Mouse (Mus musculus) CH12F3 (cell line): ENCODE measurements around the gene Mfsd9.

ENCODE experiments used
- in situ Hi-C: fragments of 300-500 bp; cut with MboI; formaldehyde crosslinking; loops from 2 replicates; pipeline ENCODE4 v1.14.3; 2020; ENCODE audit warnings: low sequenced_read_pairs

The Mfsd9 gene

DNA sequence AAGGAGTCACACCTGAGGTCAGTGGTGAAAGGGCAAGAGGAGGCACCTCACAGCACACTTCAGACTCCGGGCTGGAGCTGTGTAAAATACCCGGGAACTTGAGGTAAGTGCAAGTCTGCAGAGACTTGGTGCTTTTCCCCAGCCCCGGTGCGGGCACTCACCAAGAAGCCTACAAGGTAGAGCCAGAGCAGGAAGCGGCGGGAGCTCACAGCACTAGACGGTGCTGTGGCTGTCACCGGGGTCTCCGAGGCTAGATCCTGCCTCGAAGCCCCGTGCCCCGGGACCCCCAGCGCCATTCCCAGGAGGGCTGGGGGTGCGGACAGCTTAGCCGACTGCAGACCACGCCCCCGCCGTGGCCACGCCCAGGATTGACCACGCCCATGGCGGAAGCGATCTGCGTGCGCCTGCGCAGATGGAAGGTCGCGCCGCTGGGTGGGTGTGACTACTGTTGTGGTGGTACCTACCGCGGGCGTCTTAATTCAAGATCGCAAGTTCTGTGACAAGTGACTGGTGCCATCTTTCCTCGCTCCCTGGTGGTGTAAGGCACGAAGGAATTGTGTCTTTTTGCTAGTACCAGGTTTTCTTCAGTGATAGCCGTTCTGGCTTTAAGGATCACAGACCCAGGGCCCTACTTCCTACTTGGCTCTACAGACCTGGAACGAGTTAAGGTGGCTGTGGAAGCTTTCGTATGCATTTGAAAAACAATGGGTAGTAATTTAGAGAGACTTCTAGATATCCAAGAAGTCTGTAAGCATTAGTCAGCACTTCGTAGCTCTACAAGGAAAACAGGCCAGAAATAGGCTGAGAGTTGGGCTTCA is at the start of gene Mfsd9:
TSS of gene Mfsd9 (minus strand) at position 364 of the 818 bp plus-strand sequence.
- in situ Hi-C loops: no loop called here

DNA sequence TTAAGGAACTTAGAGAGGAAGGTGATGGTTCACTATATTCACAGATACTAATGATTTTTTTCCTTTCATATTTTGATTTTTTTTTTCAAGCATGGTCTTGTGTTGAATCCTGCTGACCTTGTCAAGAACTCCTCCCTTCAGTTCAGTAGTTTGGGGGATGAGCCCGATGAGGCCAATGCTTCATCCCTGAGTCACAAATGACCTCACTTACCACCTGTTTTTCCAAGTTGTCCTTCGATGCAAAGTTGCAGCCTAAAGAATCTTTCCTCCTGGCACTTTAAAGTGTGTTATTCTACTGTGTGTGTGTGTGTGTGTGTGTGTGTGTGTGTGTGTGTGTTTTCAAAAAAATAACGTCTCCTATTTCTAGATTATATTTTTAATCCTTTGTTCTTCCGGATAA is 45.0 kb upstream of the Mfsd9 start:
- in situ Hi-C loops: no loop called here

DNA sequence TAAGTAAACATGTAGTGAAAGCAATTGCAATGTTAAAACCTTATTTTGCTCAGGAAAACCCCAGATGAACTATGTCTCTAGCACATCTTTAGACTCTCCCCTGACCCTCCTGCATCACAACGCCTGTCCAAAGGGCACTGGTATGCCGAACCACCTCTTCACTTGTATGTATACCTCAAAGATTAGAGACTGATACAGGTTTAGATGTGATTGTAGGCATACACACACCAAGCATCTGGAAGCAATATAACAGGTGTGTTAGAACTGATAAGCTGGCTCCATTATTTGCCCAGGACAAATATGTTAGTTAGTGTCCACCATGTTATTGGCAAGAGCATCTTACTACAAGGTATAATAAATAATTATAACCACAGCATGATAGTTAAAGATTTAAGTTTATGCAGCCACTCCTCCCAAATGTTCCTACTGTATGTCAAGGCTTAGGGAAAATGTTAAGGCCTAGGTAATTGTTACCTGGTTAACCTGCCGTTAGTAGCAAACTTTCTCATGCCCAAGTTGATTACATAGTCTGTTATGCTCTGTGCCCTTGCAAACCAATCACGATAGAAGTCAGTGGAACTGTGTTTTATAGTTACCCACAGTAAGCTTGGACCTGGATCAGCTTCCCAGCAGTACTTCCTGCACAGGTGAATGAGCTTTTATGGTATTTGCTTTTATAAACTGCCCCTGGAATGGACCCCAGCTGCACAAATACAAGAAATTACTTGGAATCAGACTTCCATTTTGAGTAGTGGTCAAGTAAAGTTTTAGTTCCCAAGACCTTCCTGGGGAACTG is 40.4 kb upstream of the Mfsd9 start:
- in situ Hi-C loops: no loop called here

DNA sequence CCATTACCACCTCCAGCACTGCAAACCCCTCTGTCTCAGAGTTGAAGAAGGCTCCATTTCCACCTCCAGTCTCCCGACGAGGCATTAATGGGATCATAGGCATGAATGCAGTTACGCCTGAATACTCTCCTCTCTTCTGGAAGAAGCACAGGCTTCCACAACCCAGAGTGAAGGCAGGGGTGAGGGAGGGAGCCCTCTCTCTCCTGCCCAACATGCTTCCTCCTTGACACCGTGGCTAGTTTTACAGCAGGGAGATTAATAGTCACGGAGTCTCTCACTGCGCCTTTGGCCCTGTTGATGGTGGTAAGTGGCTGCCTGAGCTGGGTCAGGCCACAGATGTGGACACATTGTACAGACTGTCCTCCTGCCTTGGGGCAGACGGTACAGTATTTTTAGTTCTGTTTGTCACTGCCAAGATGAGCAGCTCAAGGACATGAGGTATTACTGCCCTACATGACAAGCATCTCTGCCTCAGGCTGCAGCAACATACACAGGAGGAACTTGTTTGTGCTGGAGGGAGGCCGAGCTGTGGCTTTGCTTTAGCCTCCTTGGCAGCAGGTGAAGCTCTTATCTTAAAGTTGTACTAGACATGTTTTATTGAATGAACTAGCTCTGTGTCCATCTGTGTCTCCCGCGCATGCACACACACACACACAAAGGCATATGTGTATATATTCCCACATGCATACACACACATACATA is 38.9 kb upstream of the Mfsd9 start:
- in situ Hi-C loops: no loop called here

DNA sequence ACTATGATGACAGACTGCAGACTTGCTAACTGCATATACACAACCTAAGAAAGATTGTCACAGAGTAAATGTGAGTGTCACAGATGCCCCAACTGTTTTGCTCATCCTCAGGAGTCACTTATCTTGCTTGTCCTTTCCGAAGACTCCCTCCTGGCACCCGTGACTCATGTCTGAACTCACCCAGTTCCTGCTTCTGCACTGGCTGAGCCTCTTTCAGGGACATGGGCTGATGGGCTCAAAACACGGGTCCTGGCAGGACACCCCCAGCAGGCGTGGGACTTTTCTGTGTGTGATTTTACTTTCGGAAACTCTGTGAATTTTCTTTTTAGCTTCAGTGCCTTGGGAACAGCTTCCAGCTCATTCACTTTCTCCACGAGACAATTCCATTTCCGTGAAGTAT is 35.3 kb upstream of the Mfsd9 start:
- in situ Hi-C loops: no loop called here

DNA sequence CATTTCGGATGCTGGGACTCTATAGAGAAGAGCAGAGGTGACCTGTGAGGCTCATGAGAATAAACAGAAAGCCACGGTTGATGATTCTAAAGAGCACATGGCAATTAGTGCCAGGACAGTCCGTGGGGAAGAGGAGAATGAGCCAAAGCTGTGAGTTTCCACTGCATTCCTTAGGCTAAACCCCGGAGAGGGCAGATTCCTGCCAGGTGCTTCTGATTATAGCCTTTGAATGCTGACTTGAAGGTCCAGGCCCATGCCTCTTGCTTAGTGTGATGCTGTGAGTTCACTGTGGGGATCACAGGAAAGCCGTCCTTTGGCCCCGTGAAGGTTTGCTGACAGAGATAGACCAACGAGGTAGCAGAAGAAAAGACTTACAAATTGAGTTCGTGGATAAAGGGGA is 34.4 kb upstream of the Mfsd9 start:
- in situ Hi-C loops: no loop called here

DNA sequence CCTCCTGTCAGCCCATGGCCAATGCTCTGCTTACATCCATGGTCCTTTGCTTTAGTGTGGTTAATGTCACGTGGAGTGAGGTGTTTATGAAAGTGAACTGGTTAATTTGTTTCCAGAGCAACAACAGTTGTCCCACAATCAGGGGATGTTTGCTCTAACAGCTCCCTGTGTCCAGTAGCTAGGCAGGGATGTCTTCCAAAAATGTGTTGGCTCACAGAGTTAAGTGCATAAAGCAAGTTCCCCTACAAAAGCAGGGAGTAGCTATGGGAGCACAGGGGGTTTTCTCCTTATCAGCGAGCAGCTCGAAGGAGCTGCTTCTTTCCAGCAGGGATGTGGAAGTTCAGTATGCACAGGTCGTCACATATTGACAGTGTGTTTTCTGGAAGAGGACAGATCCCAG is 34.0 kb upstream of the Mfsd9 start:
- in situ Hi-C loops: no loop called here

DNA sequence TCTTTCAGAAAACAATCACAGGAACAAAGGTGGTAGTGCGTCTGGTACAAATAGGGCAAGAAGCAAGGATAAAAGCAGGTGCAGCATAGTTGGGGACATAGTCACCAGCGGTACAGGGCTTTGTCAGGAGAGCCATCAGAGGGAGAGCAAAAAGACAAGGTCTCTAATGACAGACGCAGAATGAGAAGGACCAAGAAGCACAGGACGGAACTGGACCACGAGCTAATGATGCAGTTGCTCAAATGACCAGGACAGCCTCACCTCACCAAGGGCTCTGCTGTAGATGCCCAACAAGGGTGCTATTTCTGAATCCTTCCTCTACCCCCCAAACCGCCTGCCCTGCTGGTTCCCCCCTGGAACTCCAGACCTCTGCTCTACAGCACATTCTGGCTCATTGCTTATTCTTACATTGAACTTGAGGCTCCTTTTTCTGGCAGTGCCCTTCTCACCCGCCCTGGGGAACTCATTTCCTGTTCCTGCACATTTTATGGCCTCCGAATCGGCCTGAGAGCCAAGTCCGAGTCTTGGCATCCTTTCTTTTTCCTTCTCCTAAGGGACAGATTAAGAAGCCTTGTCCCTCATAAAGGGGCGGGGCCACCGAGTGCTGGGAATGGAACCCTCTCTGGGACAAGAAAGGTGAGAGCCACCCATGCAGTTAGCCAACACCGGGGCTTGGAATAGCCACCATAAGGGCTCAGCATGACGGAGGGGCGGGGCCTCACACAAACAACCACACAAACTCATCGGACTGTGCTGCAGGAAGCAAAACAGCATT is 24.8 kb upstream of the Mfsd9 start:
- in situ Hi-C loops: no loop called here

DNA sequence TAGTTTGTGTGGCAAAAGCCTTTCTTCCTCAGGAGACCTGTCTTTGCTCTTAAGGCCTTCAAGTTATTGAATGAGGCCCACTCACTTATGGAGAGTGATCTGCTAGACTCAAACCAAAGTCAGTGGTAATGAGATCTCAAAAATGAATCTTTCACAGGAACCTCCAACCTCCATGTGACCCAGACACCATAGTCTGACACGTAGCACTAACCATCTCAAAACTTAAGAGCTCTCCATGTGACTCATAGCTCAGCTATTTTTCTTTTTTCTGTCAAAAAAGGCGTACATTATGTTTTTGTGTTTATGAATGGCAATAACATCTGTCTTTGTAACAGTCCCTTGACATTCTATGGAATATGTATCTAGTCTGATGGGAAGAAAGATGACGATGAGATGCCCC is 18.2 kb upstream of the Mfsd9 start:
- in situ Hi-C loops: no loop called here

DNA sequence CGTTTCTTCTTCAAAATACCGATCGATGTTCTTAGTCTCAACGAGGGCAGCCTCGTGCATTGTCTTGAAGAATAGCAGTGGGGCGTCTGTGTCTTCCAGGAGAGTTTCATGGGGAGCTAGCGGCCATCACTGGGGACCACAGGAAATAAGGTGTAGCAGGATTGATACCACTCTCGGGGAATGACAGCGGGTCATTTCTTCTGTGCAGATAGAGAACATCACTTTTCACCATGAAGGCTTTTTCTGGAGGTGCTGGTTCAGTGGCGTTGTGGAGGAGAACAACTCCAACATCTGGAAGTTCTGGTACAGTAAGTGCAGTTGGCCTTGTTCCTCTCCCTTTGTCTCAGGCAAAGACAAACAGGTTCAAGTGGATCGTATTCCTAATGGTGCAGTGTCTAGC is 15.4 kb upstream of the Mfsd9 start:
- in situ Hi-C loops: no loop called here

DNA sequence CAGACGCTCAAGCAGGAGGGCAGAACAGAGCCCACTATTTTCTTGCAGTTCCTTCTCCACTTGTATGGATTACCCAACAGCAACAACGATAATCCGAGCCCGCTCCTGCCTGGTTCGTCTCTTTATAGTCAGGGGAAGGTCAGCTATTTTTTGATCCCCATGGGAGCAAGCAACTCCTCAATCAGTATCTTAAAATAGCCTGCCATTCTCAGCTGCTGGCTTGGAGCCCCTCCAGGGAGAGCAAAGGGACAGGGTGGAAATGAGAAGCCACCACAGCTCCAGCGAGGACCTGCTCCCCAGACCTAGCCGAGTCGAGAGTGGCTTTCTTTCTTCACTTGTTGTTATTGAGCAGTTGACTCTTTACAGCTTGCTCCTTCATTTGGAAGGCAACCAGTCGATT is 14.9 kb upstream of the Mfsd9 start, which contains the start of gene Tmem182:
TSS of gene Tmem182 (plus strand) at position 251 of the 400 bp plus-strand sequence.
- in situ Hi-C loops: no loop called here

DNA sequence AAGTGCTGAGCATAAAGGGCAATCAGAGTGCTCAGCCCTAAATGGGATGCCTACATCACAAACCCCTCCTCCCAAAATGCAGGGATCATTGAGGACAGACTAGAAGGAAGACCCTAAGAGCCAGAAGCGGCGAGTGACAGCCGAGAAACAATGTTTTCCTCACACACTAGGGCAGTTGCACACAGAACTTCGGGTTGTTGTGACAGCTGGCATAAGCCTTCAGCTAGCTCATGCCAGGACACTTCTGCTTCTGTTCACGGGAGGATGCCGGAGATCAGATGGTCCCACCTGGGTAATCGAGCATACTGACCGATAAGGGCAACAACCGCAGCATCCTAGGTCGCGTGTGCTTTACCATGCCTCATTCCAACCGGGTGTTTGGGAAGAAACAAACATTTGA is 13.6 kb upstream of the Mfsd9 start:
- in situ Hi-C loops: no loop called here

DNA sequence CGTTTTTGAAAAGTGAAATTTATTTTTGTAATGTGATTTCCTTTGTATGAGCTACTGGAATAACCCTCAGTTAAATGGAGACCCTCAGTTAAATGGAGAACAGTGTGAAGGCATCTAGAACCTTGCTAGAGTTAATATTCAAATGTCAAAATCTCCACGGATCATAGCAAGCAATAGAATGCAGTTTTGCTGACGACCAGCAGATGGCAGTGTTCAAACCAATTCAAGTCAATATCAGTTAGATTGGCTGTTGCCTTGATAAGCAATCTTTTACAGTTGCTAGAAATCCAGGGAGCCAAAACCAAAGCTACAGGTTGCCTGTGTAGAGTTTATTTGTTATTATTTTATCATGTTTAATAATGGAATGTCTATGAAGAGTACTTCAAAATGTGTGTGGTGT is 12.3 kb upstream of the Mfsd9 start:
- in situ Hi-C loops: no loop called here

DNA sequence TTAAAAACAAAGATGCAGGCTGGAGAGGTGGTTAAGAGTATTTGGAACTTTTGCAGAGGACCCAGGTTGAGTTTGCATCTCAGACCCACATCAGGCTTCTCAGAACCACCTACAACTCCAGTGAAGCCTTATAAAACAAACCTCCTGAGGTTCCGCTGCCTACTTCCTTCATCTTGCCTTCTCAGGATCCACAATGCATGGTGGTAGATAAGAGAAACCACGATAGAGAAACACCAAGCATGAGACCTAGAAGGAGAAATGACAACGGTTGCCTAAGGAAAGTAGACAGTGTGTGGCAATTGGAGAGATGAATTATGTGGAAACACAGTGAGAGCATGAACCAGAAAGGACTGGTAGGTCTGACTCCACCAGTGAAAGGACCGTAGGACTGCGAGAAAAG is 10.4 kb upstream of the Mfsd9 start:
- in situ Hi-C loops: no loop called here

DNA sequence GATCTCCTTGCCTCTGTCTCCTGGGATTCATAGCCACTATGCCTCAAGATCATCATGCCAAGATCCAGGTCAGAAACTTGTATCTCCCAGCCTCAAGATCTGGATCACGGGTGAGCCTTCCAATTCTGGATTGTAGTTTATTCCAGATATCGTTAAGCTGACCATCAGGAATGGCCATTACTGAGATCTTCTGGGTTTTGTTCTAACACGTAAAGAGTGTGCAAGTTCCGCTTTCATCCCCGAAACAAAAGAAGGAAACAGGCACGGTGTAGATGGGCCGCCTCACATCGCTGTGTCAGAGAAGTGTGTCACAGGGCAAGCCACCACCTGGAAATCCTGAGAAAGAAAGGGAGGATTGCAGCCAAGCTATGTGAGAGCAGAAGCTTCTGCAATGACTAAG is 8.6 kb upstream of the Mfsd9 start:
- in situ Hi-C loops: no loop called here

DNA sequence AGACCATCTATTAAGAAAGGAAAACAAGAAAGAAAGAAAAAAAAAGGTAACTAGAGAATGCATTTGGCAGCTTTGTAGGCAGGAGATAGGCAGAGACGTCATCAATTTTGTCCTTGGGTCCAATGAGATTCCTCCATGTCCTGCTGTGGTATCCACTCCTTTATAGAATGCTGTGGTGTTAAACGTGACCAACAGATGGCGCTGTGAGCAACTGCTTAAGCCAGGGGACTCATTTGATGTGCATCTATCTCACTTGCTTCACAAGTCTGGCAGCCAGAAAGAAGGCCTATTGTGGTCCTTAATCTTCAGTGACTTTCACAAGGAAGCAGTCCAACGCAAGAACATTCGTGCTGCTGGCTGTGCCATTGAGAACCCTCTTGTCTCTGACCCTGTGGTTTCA is 6.9 kb upstream of the Mfsd9 start:
- in situ Hi-C loops: no loop called here

DNA sequence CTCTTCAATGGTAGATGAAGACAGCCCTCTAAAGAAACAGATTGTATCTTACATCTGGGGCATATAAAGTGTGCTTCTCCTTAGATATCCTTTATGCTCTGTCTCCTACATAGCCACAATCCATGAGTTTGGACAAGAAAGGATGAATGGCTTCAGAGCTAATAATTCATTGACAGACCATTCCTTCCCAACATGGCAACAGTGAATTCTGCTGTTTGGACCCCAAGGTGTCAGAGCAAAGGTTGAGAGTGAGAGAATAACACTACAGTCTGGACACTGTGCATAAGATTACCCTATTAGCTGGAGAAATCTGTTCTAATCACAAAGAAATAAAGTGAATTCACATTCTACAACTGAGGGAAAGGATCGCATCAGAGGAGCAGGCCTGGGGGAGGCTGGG is 5.0 kb upstream of the Mfsd9 start:
- in situ Hi-C loops: no loop called here

DNA sequence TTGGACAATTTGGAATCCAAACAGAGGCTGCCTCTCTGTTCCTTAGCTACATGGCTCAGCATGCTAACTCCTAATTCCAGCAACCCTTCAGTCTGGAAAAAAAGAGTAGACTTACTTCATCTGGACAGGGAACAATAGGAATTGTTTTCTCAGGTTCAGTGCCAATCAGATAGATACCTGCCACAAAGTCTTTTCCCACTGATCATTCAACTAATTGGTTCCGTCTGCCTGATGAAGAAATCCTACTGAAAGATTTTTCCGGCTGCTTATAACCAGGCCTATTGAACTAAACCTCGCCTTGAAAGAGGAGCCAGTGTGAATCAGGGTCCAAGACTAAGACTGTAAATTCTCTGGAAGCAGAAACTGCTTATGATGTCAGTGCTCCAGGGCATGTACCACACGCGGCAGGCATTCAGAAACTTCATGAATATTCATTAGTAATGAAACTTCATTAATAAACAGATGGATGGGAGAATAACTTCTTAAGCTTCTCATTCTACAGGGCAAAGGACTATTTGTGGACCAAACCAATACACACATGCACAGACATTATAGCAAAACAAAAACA is 737 bp downstream of the Mfsd9 start:
- in situ Hi-C loops: no loop called here

DNA sequence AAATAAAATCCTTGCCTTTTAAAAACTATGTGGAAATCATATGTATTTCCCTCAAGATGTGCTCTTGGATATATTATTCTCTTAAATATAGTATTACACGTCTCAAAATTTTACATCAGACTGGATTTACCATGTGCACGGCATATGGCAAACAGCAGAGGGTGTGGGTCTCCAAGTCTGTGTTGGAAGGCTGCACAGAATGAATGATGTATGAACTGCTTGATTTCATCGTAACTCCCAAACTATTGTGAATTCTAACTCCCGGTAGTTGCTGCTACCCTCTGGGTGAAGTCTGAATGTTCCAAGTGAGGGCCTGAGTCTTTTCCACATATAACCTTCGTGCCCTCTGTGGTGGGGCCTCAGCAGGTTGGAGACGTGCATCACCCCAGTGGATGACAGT is 1.5 kb downstream of the Mfsd9 start:
- in situ Hi-C loops: no loop called here

DNA sequence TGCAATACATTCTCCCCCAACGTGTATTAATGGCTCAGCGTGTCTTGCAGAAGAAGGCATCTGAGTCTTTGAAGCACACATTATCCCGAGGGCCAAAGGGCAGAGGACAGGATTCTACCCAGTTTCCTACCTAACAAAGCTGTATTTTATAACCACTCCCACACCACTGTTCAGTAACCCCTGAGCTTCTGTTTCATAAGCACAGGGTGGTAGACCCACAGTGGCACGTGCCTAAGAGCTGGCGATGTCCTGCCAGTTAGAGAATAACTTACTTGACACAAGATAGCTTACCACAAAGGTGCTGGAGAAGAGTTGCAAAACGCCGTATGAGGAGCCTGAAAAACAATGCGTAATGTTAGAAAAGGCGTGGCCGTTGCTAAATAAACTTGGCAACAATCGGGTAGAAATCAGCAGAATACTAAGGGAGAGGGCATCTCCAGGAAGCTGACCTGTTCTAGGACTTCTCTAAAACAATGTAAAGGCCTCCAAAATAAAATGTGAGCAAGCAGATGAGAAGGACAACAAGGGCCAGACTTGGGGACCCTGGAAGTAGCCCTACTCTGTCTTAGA is 4.5 kb downstream of the Mfsd9 start:
- in situ Hi-C loops: no loop called here
